Mouse (Mus musculus) forebrain, embryonic 11.5 days (tissue): Measurements from ENCODE around the gene Apln. TPM values are rescaled to one million over a fixed set of nuclear protein-coding genes. Genes with fewer than 3 reads are reported as not detected.

Experiments used
- ATAC-seq: fragments of 200-750 bp; cut with Nextera tagmentation; replicated peaks from 2 replicates; pipeline ENCODE4 v1.8.0; 2017; ENCODE audit warnings: moderate TSS enrichment; ENCODE audit not compliant: low FRiP score
- DNase-seq: peaks from one replicate; pipeline ENCODE4 v3.0.0-alpha.2; 2017; ENCODE audit warnings: low spot score
- H3K27ac ChIP-seq: fragments of 300-500 bp; sonication (generic); 2 replicates; pipeline ENCODE4 v1.5.1; 2014; ENCODE audit warnings: low read depth, low read length
- H3K27me3 ChIP-seq: fragments of 300-500 bp; sonication (generic); 2 replicates; pipeline ENCODE4 v1.6.1; 2014; ENCODE audit warnings: mild to moderate bottlenecking, low read length, mixed read lengths; ENCODE audit not compliant: control insufficient read depth, insufficient read depth
- H3K36me3 ChIP-seq: fragments of 300-500 bp; sonication (generic); 2 replicates; pipeline ENCODE4 v1.6.1; 2014; ENCODE audit warnings: mild to moderate bottlenecking, low read length, moderate library complexity, mixed read lengths; ENCODE audit not compliant: control insufficient read depth, insufficient read depth
- H3K4me1 ChIP-seq: fragments of 300-500 bp; sonication (generic); replicated peaks from 2 replicates; pipeline ENCODE4 v1.6.1; 2014; ENCODE audit warnings: low read length, mixed read lengths; ENCODE audit not compliant: control insufficient read depth, insufficient read depth
- H3K4me2 ChIP-seq: fragments of 300-500 bp; sonication (generic); 2 replicates; pipeline ENCODE4 v1.6.1; 2014; ENCODE audit warnings: low read depth, mild to moderate bottlenecking, low read length, moderate library complexity, mixed read lengths; ENCODE audit not compliant: severe bottlenecking
- H3K4me3 ChIP-seq: fragments of 300-500 bp; sonication (generic); 2 replicates; pipeline ENCODE4 v1.5.1; 2014; ENCODE audit warnings: low read depth, low read length
- H3K9ac ChIP-seq: fragments of 300-500 bp; sonication (generic); 2 replicates; pipeline ENCODE4 v1.6.1; 2014; ENCODE audit warnings: low read length
- H3K9me3 ChIP-seq: fragments of 300-500 bp; sonication (generic); 2 replicates; pipeline ENCODE4 v1.6.1; 2016; ENCODE audit warnings: low read length, mixed read lengths; ENCODE audit not compliant: control insufficient read depth
- WGBS: fragments of 180-500 bp; shearing (Covaris S2); extraction: QIAGEN DNeasy Blood & Tissue Kit; methylation state at CpG from one replicate; pipeline ENCODE4 v1.1.7; 2014; 5-methylcytosine and 5-hydroxymethylcytosine counted together
- polyA plus RNA-seq: library from polyadenylated mRNA; unstranded; fragments of >200 nt; fragmentation: Nextera tagmentation; extraction: Ambion mirVana; gene quantifications from 2 replicates; pipeline ENCODE4 v1.2.1, GENCODE M21; 2014

Apln gene
- polyA plus RNA-seq, 1 experiment from 2014 or later, result 3.8 TPM

GRCm38 (mm10) chrX:48031866-48032265 is 2.8 kb downstream of the Apln start:
- Histone ChIP-seq H3K27ac (no peak overlapping the region), H3K4me2 (no peak overlapping the region), H3K36me3 (no peaks in the 10 kb centered on the region), H3K9me3 (no peaks in the 10 kb centered on the region), H3K4me3 (no peak overlapping the region), H3K9ac (no peak overlapping the region), H3K27me3 (no peaks in the 10 kb centered on the region), H3K4me1 (no peaks in the 10 kb centered on the region)
- WGBS, result 76% methylated on average over 5 of the region's 5 CpGs
- DNase-seq (no peak), ATAC-seq (no peak)

- H3K4me1 ChIP-seq, result no peaks in the 10 kb centered on the region
These were observed 4.1 kb downstream of the Apln start for GRCm38 (mm10) chrX:48030593-48030992.

GRCm38 (mm10) chrX:48022811-48023210 is 11.8 kb downstream of the Apln start:
- Histone ChIP-seq H3K9ac (no peak overlapping the region), H3K27ac (no peak overlapping the region), H3K4me3 (no peak overlapping the region), H3K27me3 (0 out of 2 replicates have a peak, but pooled peaks cover 2% of the 10 kb centered on the region), H3K4me2 (no peak overlapping the region), H3K36me3 (no peaks in the 10 kb centered on the region), H3K9me3 (no peaks in the 10 kb centered on the region), H3K4me1 (no peaks in the 10 kb centered on the region)
- no peak for ATAC-seq
- no peak for DNase-seq
- WGBS, result 54% methylated on average over 1 of the region's 1 CpGs

More at GRCm38 (mm10) chrX:48030593-48030992, 4.1 kb downstream of the Apln start:
- Histone ChIP-seq H3K9ac (no peak overlapping the region), H3K36me3 (no peaks in the 10 kb centered on the region), H3K27ac (no peak overlapping the region), H3K4me2 (no peak overlapping the region), H3K9me3 (no peaks in the 10 kb centered on the region), H3K27me3 (no peaks in the 10 kb centered on the region), H3K4me3 (no peak overlapping the region)
- no peak for DNase-seq
- ATAC-seq, result no peak
- WGBS, result 53% methylated on average over 3 of the region's 3 CpGs

DNA sequence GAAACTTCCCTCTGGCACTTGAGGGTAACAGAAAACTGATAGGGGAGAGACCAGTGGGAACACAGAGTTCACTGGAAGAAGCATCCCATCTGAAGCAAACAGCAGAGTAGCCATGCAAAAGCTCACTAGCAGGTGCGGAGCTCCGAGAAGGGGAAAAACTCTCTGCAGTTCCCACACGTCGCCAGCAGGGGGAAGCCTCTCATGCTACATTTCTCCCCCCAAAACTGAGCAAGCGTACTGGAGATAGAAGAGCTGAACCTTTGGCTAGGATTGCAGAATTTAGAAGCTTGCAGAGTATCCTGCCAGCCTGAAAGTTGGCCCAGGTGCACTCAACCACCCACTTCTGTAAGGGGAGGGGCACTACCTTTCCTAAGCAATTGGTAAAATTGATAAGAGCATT is 14.7 kb downstream of the Apln start:
- ATAC-seq (no peak), DNase-seq (peak; percentile 83)
- Histone ChIP-seq H3K9ac (no peak overlapping the region), H3K27me3 (0 out of 2 replicates have a peak, but pooled peaks cover 2% of the 10 kb centered on the region), H3K4me3 (no peak overlapping the region), H3K4me1 (peaks cover 2% of the 10 kb centered on the region; the same call in 1 of the 2 replicates), H3K4me2 (no peak overlapping the region), H3K27ac (no peak overlapping the region), H3K36me3 (no peaks in the 10 kb centered on the region), H3K9me3 (no peaks in the 10 kb centered on the region)
- WGBS, result 13% methylated on average over 5 of the region's 5 CpGs

DNA sequence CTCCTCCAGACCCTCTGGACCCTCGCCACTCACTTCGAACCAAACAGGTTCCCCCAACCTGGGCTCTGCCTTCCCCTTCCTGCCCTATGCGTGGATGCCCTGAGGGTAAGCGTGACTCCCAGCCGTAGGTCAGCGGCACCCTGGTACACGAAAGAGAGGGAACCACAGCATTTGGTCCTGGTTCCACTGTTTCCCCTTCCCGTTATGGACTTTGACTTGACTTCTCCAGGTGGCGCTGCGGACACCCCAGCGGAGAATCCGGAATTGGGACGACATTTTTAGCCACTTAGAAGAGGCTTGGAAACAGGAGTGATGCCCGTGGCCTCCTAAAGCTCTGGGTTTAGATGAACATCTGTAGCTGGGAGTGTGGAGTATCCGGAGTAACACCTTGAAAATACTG is 15.3 kb downstream of the Apln start:
- H3K9me3 ChIP-seq, result no peaks in the 10 kb centered on the region
- WGBS, result 49% methylated on average over 15 of the region's 15 CpGs
- H3K36me3 ChIP-seq, result no peaks in the 10 kb centered on the region
- DNase-seq (no peak), ATAC-seq (no peak)
- H3K27ac ChIP-seq, result no peak overlapping the region
- H3K9ac ChIP-seq, result no peak overlapping the region
- H3K27me3 ChIP-seq, result 0 out of 2 replicates have a peak, but pooled peaks cover 2% of the 10 kb centered on the region
- H3K4me1 ChIP-seq, result peaks cover 2% of the 10 kb centered on the region; the same call in 1 of the 2 replicates
- H3K4me3 ChIP-seq, result no peak overlapping the region
- H3K4me2 ChIP-seq, result no peak overlapping the region

DNA sequence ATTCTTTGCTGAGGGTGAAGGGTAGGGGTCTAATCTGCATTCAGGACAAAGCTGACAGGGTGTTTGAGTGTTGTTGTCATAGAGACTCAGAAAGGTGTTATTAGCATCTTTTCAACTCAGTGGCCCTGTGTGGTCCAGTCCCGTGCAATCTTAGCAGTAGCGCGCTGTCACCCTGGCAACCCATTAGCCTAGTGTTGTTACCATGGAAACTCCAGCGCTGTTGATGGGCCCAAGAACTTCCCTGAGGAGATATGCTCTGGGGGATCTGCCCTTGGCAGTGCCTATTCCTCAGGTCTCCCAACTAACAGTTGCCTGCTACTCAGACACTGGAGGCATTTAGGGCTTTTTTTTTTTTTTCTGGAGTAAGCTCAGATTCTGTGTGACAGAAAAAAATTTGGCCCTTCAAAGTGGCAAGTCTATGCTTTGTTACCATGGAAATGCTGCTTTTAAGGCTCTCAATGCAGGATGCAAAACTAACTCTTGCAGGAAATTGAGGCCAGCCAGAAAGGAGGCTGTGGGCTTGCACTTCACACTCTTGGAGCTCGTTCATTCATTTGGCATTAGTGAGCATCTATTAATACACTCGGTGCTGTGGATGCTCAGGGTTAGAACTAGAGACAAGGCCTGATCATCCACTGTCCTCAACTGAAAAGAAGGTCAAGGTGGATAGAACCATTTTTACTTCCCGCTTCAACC is 17.6 kb downstream of the Apln start:
- peak; percentile 94 for ATAC-seq
- Histone ChIP-seq H3K4me3 (no peak overlapping the region), H3K4me1 (peaks cover 2% of the 10 kb centered on the region; the same call in 1 of the 2 replicates), H3K36me3 (no peaks in the 10 kb centered on the region), H3K27me3 (0 out of 2 replicates have a peak, but pooled peaks cover 2% of the 10 kb centered on the region), H3K9ac (no peak overlapping the region), H3K4me2 (0 out of 2 replicates have a peak overlapping the region, but pooled peaks have one; percentile 8), H3K27ac (peak overlapping the region; percentile 50; the same call in 1 of the 2 replicates), H3K9me3 (no peaks in the 10 kb centered on the region)
- DNase-seq, result peak; percentile 84
- 47% methylated on average over 7 of the region's 7 CpGs for WGBS

- DNase-seq, result no peak
- Histone ChIP-seq H3K4me2 (no peak overlapping the region), H3K9ac (no peak overlapping the region), H3K27me3 (no peaks in the 10 kb centered on the region), H3K4me1 (peaks cover 2% of the 10 kb centered on the region; the same call in 1 of the 2 replicates), H3K27ac (no peak overlapping the region), H3K4me3 (no peak overlapping the region), H3K36me3 (no peaks in the 10 kb centered on the region), H3K9me3 (no peaks in the 10 kb centered on the region)
- no peak for ATAC-seq
- WGBS, result 99% methylated on average over 3 of the region's 3 CpGs
These were observed 23.0 kb downstream of the Apln start for GRCm38 (mm10) chrX:48011656-48012055.

DNA sequence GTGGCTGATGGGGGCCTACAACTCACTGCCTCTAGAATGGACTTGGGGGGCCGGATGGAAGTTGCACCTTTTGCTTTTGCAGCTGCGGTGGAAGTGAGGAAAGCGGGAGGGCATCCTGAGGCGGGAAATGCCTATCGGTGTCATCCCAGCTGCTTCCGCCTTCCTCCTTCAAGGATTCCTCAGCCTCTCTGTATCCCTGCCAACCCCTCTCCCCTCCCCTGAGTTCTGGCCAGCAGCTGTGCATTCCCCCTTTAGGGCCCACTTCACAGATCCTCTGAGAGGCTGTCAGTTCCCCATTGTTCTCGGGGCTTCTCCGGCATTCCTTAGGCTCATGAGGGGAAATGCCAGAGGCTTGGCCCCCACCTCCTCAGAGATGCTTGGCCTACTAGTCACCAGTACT is 28.6 kb downstream of the Apln start:
- no peaks in the 10 kb centered on the region for H3K27me3 ChIP-seq
- H3K9me3 ChIP-seq, result no peaks in the 10 kb centered on the region
- H3K9ac ChIP-seq, result no peak overlapping the region
- H3K36me3 ChIP-seq, result no peaks in the 10 kb centered on the region
- DNase-seq, result no peak
- no peak overlapping the region for H3K27ac ChIP-seq
- no peak overlapping the region for H3K4me2 ChIP-seq
- H3K4me1 ChIP-seq, result no peaks in the 10 kb centered on the region
- 66% methylated on average over 5 of the region's 8 CpGs for WGBS
- no peak for ATAC-seq
- H3K4me3 ChIP-seq, result no peak overlapping the region

DNA sequence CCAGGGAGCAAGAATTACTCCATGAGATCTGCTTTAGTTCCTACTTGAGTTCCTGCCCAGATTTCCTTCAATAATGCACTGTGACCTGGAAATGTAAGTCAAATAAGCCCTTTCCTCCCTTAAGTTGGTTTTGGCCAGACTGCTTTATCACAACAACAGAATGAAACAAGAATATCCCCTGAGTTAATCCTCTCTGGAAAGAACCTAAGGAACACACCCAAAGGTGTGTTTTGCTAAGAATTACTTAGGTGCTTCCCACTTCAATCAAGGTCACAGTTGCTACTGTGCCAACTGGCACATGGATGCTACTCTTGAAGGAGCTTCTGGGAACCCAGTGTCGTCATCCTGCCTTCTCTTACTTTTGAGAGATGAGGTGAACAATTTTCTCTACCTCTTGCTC is 29.9 kb downstream of the Apln start:
- DNase-seq (no peak), ATAC-seq (no peak)
- H3K4me3 ChIP-seq, result no peak overlapping the region
- no peaks in the 10 kb centered on the region for H3K9me3 ChIP-seq
- H3K27me3 ChIP-seq, result no peaks in the 10 kb centered on the region
- WGBS, result 81% methylated on average over 1 of the region's 1 CpGs
- no peaks in the 10 kb centered on the region for H3K4me1 ChIP-seq
- no peak overlapping the region for H3K4me2 ChIP-seq
- H3K9ac ChIP-seq, result no peak overlapping the region
- H3K36me3 ChIP-seq, result no peaks in the 10 kb centered on the region
- H3K27ac ChIP-seq, result no peak overlapping the region
